Mouse (Mus musculus): ENCODE data around the gene St7.

- TF ChIP-seq CTCF (IDR thresholded peaks at IDR 0.05; ENCODE audit: borderline replicate concordance, insufficient read depth, low read depth, low read length) (no peak), POLR2A (IDR thresholded peaks at IDR 0.05; ENCODE audit: borderline replicate concordance, insufficient read depth, low read length) (no peak)
Measured at GRCm38 (mm10) chr6:17990173-17991028, 297.7 kb downstream of the St7 start.
